Mouse (Mus musculus) intestine, embryonic 16.5 days (tissue): Measurements from ENCODE around the gene Col7a1. TPM values are rescaled to one million over a fixed set of nuclear protein-coding genes. Genes with fewer than 3 reads are reported as not detected.

ENCODE experiments used
- ATAC-seq: fragments of 200-750 bp; cut with Nextera tagmentation; 2 replicates; pipeline ENCODE4 v1.8.0; 2017; ENCODE audit warnings: moderate TSS enrichment, moderate library complexity
- H3K27ac ChIP-seq: fragments of 300-500 bp; sonication (generic); 2 replicates; pipeline ENCODE4 v1.5.1; 2014; ENCODE audit warnings: mild to moderate bottlenecking, low read length
- H3K27me3 ChIP-seq: fragments of 300-500 bp; sonication (generic); replicated peaks from 2 replicates; pipeline ENCODE4 v1.6.1; 2014; ENCODE audit warnings: low read length, control low read depth, mixed read lengths; ENCODE audit not compliant: control insufficient read depth, insufficient read depth
- H3K36me3 ChIP-seq: fragments of 300-500 bp; sonication (generic); 2 replicates; pipeline ENCODE4 v1.6.1; 2014; ENCODE audit warnings: low read length, control low read depth; ENCODE audit not compliant: control insufficient read depth, insufficient read depth
- H3K4me1 ChIP-seq: fragments of 300-500 bp; sonication (generic); 2 replicates; pipeline ENCODE4 v1.6.1; 2014; ENCODE audit warnings: low read length, control low read depth, mixed read lengths; ENCODE audit not compliant: control insufficient read depth, insufficient read depth
- H3K4me2 ChIP-seq: fragments of 300-500 bp; sonication (generic); 2 replicates; pipeline ENCODE4 v1.6.1; 2014; ENCODE audit warnings: low read depth, low read length, control low read depth
- H3K4me3 ChIP-seq: fragments of 300-500 bp; sonication (generic); 2 replicates; pipeline ENCODE4 v1.5.1; 2014; ENCODE audit warnings: mild to moderate bottlenecking, low read length
- H3K9ac ChIP-seq: fragments of 300-500 bp; sonication (generic); 2 replicates; pipeline ENCODE4 v1.6.1; 2014; ENCODE audit warnings: low read depth, low read length
- H3K9me3 ChIP-seq: fragments of 300-500 bp; sonication (generic); 2 replicates; pipeline ENCODE4 v1.6.1; 2016; ENCODE audit warnings: low read length, control low read depth; ENCODE audit not compliant: control insufficient read depth
- WGBS: fragments of 180-500 bp; shearing (Covaris S2); extraction: QIAGEN DNeasy Blood & Tissue Kit; methylation state at CpG from one replicate; pipeline ENCODE4 v1.1.7; 2014; 5-methylcytosine and 5-hydroxymethylcytosine counted together
- polyA plus RNA-seq: library from polyadenylated mRNA; unstranded; fragments of >200 nt; fragmentation: Nextera tagmentation; extraction: Ambion mirVana; gene quantifications from 2 replicates; pipeline ENCODE4 v1.2.1, GENCODE M21; 2015

The Col7a1 gene
- polyA plus RNA-seq, 1 experiment from 2014 or later: 0.99 TPM

DNA sequence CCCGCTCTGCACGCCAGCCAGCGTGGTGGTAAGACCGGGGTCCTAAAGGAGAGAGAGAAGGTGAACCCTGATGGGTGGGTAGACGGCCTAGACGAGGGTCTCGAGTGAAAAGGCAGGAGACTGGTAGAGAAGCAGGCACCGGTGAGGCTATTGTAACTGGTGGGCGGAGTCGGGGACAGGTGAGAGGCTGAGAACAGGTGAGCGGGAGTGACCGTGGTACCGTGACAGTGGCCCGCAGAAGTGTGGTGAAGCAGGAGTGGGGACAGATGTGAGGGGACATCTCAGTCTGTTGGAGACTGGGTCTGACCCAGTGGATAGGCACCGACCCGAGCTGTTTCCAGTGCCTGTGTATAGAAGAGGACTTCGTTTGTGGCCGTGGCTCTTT, 38.7 kb downstream of the Col7a1 start:
- Histone ChIP-seq H3K27ac (peak overlapping the region; percentile 76), H3K36me3 (no peaks in the 10 kb centered on the region), H3K4me2 (peak overlapping the region; percentile 94), H3K27me3 (no peaks in the 10 kb centered on the region), H3K9ac (peak overlapping the region; percentile 77), H3K4me3 (peak overlapping the region; percentile 72), H3K9me3 (no peaks in the 10 kb centered on the region), H3K4me1 (peaks cover 55% of the 10 kb centered on the region)
- ATAC-seq: peak; percentile 7
- 9% methylated on average over 18 of the region's 18 CpGs for WGBS

DNA sequence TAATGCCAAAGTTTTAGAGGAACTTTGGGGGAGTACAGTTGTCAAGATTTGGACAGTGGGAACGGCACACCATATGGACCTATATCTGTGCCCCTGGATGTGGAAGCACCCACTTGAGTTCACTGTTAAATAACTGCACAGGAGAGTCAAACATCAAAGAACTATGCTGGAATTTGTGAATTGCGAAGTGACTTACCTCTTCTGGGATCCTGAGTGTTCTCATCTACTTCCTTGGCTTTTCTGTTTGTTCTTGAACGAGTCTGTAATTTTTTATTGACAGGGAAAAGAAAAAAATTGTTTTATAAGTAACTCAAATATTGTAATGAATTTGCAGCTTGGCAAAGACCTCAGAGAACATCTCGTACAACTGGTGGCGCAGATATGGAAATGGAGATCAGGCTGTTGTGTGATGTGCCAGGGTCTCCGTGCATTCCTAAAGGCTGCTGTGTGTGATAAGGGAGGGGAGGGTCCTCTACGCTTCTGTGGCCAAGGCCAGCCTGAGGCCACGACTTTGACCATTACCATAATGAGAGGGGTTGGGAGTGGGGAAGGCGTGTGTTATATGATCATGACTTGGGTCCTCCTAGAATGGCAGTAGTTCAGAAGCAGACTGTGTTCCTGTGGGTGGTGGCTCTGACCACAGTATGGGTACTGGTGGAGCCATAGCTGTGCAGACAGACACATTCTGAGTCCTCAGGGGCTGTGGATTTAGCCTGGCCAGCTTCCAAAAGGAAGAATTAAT, 39.4 kb downstream of the Col7a1 start:
- Histone ChIP-seq H3K4me2 (peak overlapping the region; percentile 94), H3K9ac (peak overlapping the region; percentile 77; the same call in 1 of the 2 replicates)
- ATAC-seq: no peak

DNA sequence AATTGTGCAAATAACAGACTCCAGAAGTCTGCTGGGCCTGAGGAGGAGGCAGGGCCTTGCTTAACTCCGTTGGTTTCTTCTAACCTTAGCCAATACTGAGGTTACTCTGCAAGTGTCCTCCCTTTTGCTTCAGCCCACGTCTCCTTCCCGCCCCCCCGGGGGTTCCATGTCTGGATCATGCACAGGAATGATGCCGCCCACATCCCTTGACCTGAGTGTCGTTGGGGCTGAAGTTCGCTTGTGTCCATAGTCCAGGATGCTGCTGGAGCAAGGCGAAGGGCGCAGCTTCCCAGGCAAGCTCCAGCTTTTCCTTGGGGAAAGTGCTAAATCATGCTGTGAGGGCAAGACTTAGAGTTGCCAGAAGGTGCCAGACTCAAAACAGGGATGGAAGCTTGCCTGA, 43.0 kb downstream of the Col7a1 start:
- no peak overlapping the region for H3K4me2 ChIP-seq
- no peaks in the 10 kb centered on the region for H3K27me3 ChIP-seq
- no peak for ATAC-seq
- no peaks in the 10 kb centered on the region for H3K36me3 ChIP-seq
- H3K4me1 ChIP-seq: peaks cover 30% of the 10 kb centered on the region
- no peak overlapping the region for H3K4me3 ChIP-seq
- H3K9ac ChIP-seq: peak overlapping the region; percentile 4; the same call in 1 of the 2 replicates
- H3K9me3 ChIP-seq: no peaks in the 10 kb centered on the region
- WGBS: 52% methylated on average over 9 of the region's 9 CpGs
- peak overlapping the region; percentile 84 for H3K27ac ChIP-seq

More for the DNA sequence above, 39.4 kb downstream of the Col7a1 start:
- Histone ChIP-seq H3K4me3 (peak overlapping the region; percentile 72), H3K4me1 (peaks cover 53% of the 10 kb centered on the region), H3K9me3 (no peaks in the 10 kb centered on the region), H3K27me3 (no peaks in the 10 kb centered on the region), H3K27ac (no peak overlapping the region), H3K36me3 (no peaks in the 10 kb centered on the region)
- 69% methylated on average over 9 of the region's 9 CpGs for WGBS

DNA sequence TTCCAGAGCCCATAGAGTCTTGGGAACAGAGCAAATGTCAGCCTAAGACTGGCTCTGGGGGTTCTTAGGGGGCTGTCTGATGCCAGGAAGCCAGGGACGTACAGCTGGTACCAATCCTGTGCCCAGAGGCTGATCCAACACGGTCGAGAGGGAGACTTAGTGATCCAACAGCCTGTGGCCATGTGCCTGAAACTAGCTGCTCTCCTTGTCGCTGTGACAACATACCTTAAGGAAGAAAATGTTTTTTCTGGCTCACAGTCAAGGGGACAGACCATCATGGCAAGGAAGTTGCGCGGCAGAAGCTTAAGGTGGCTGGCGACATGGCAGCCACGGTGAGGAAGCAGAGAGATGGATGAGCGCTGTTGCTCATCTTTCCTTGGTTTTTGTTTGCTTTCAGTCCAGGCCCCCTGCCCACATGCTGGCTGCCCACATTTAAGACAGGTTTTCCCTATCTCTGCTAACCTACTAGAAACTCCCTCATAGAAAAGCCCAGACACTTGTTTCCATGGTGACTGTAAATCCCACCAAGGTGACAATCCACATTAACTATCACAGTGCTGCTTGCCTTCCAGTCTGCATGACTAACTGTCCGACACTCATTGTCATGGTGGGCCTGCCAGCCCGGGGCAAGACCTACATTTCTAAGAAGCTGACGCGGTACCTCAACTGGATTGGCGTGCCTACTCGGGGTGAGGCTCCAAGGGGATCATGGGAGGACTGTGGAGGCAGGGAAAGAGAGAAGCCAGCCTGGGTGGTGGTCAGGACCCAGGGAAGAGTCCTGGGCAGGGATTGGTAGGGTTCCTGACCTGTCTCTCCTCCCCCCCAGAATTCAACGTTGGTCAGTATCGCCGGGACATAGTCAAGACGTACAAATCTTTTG, 45.1 kb downstream of the Col7a1 start:
- H3K27me3 ChIP-seq: no peaks in the 10 kb centered on the region
- H3K27ac ChIP-seq: 0 out of 2 replicates have a peak overlapping the region, but pooled peaks have one; percentile 4
- ATAC-seq: no peak
- 83% methylated on average over 19 of the region's 19 CpGs for WGBS
- H3K36me3 ChIP-seq: no peaks in the 10 kb centered on the region
- no peak overlapping the region for H3K4me2 ChIP-seq
- no peak overlapping the region for H3K4me3 ChIP-seq
- H3K4me1 ChIP-seq: peaks cover 22% of the 10 kb centered on the region
- H3K9ac ChIP-seq: no peak overlapping the region; the same call in 1 of the 2 replicates
- H3K9me3 ChIP-seq: no peaks in the 10 kb centered on the region

DNA sequence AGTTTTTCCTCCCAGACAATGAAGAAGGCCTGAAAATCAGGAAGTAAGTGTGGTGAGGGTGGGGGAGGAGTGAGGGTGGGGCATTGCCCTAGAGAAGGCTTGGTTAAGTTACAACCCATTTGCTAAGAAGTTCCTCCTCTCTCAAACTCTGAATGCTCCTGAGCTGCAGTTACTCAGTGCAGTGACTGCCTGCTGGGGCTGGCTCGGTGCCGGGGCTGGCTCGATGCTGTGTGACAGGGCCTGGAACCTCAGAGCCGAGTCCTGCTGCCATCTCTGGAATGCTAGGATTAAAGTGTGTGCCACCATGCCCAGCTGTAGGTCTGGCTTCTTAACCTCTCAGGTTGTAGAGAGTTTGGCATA, 45.8 kb downstream of the Col7a1 start:
- WGBS: 81% methylated on average over 4 of the region's 4 CpGs
- no peak for ATAC-seq
- H3K27ac ChIP-seq: 0 out of 2 replicates have a peak overlapping the region, but pooled peaks have one; percentile 4

DNA sequence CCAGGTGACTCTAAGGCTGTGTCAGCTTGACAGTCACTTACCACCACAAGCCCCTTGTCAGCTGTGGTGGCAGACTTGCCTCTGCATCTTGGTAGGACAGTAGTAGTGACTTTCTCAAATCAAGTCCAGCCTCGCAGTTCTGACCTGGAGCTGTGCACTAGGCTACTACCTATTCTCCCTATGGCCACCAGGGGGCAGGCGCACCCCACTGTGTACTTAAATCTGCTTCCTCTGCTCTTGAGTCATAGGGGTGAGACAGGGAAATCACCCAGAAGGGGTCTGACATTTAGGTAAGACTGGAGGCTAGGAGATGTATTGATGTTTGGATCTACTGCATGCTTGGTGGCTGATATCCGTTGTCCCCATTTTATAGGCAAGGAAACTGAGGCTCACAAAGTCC, 47.3 kb downstream of the Col7a1 start:
- Histone ChIP-seq H3K9me3 (no peaks in the 10 kb centered on the region), H3K4me2 (no peak overlapping the region), H3K9ac (no peak overlapping the region), H3K4me3 (no peak overlapping the region), H3K4me1 (peaks cover 13% of the 10 kb centered on the region), H3K36me3 (no peaks in the 10 kb centered on the region), H3K27me3 (no peaks in the 10 kb centered on the region), H3K27ac (no peak overlapping the region)
- ATAC-seq: 0 out of 2 replicates have a peak, but pooled peaks have one; percentile 17
- 7% methylated on average over 3 of the region's 3 CpGs for WGBS

More for the DNA sequence above, 45.8 kb downstream of the Col7a1 start:
- Histone ChIP-seq H3K4me3 (no peak overlapping the region), H3K36me3 (no peaks in the 10 kb centered on the region), H3K27me3 (no peaks in the 10 kb centered on the region), H3K4me2 (no peak overlapping the region), H3K9ac (peak overlapping the region; percentile 42; the same call in 1 of the 2 replicates), H3K9me3 (no peaks in the 10 kb centered on the region), H3K4me1 (peaks cover 22% of the 10 kb centered on the region)

DNA sequence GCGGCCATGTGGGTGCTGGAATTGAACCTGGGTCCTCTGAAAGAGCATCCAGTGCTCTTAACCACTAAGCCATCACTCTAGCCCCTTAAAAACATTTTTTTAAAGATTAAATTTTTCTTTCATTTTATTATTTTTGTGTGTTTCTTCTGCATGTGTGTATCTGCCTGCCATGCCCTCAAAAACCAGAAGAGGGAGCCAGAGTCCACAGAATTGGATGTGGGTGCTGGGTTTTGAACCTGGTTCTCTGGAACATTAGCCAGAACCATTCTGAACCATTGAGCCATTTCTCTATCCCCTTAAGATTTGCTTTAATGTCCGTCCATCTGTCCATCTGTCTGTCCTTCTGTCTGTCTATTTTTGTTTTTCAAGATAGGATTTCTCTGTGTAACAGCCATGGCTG, 49.8 kb downstream of the Col7a1 start:
- WGBS: 57% methylated on average over 2 of the region's 2 CpGs

DNA sequence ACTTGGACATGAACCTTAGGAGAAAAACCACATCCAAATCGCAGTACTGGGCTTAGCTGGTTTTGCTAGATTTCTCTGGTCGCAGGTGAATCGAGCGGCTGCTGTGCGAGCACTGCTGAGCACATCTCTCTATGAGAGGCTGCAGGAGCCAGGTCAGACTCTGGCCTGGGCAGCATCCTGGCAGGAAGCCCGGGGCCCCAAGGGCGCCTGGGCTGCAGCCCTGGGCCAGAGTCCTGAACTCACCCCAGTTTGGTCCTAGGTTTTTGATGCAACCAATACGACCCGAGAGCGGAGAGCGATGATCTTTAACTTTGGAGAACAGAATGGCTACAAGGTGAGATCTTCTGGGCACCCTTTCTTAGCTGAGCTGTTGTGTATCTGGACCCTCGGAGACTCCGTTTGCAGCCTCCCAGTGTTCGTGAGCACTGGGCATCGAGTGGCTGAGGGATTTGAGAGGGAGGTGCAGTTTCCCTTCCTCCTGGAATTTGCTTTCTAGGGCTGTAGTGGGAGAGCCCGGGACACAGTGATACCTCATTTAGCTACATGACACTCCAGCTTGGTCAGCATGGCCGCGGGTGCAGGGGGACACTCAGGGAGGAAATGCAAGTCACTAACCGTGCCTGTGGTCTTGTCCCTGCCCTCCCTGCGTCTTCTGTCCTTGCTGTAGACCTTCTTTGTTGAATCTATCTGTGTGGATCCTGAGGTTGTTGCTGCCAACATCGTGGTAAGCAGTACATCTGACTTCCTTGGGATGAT, 53.8 kb downstream of the Col7a1 start:
- Histone ChIP-seq H3K27ac (no peak overlapping the region), H3K4me2 (no peak overlapping the region), H3K9me3 (no peaks in the 10 kb centered on the region), H3K4me3 (no peak overlapping the region), H3K4me1 (no peaks in the 10 kb centered on the region), H3K27me3 (no peaks in the 10 kb centered on the region), H3K36me3 (no peaks in the 10 kb centered on the region), H3K9ac (no peak overlapping the region)
- no peak for ATAC-seq
- WGBS: 84% methylated on average over 21 of the region's 21 CpGs

More for the DNA sequence above, 49.8 kb downstream of the Col7a1 start:
- no peak overlapping the region for H3K9ac ChIP-seq
- H3K27ac ChIP-seq: no peak overlapping the region
- no peak for ATAC-seq
- H3K36me3 ChIP-seq: no peaks in the 10 kb centered on the region
- H3K4me3 ChIP-seq: no peak overlapping the region
- no peak overlapping the region for H3K4me2 ChIP-seq
- H3K9me3 ChIP-seq: no peaks in the 10 kb centered on the region
- H3K27me3 ChIP-seq: no peaks in the 10 kb centered on the region
- H3K4me1 ChIP-seq: 0 out of 2 replicates have a peak, but pooled peaks cover 4% of the 10 kb centered on the region

DNA sequence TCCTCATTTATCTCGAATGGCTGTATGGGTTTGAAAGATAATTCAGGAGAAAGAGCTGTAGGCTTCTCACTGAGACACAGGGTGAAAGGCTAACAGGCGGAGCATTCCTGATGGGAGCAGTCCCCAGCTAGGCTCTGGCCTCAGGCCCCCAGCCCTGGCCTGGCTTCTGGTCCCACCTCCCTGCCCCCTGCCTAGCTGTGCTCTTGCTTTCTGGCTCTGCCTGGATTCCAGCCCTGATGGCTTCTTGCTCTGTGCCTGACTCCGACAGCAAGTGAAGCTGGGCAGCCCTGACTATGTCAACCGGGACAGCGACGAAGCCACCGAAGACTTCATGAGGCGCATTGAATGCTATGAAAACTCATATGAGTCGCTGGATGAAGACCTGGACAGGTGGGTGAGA, 54.7 kb downstream of the Col7a1 start:
- WGBS: 84% methylated on average over 9 of the region's 9 CpGs
- Histone ChIP-seq H3K27ac (no peak overlapping the region), H3K36me3 (no peaks in the 10 kb centered on the region), H3K9me3 (no peaks in the 10 kb centered on the region), H3K27me3 (no peaks in the 10 kb centered on the region), H3K9ac (no peak overlapping the region), H3K4me1 (no peaks in the 10 kb centered on the region), H3K4me2 (no peak overlapping the region), H3K4me3 (no peak overlapping the region)
- no peak for ATAC-seq
